Mouse (Mus musculus): ENCODE measurements around the gene Nup85. TPM values are rescaled to one million over a fixed set of nuclear protein-coding genes. Genes with fewer than 3 reads are reported as not detected.

Gene Nup85
- total RNA-seq (2021) = 10 to 100 TPM; 19.8 to 20.2 TPM
- 28.0 and 44.1 TPM in 2 replicates for polyA plus RNA-seq (2012; rRNA removed)
- long read RNA-seq, transcript Nup85-201 (19 exons, 2,230 nt) = major isoform, 28 of 31 reads
- long read RNA-seq, partial matches to known transcripts = 2 of 31 reads
- long read RNA-seq, other reads (novel, unspliced or antisense) = 1 of 31 reads

DNA sequence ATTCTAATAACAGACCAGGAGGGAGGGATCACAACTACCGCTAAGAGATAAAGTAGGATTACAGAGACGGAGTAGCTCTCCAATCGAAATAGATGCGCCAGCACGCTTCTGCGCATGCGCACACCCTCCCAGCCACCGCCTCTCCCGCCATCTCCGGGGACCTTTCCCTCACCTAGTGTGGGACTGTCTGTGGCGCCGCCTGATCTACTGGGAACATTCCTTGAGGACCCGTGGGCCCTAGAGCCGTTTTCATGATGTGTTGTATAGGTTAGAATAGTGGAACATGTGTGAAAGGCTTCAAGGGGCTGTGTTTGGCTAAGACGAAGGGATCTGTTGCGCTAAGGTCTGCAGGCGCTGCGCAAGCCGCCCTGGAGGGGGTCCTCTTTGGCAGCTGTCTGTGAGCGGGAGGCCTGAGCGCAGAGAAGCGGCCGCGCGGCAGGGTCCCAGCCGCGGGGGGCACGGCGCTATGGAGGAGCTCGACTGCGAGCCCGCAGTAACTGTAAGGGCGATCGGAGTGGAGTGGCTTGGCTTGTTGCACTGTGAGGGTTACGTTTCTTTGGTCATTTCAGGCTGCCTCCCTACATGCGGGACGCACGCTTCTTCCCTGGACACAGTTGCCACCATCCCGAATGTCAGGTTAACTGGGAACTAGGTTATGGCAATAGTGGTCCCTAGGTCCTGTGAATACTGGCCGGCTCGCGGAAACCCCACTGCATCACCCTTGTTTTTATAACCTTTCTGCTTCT is at the start of gene Nup85:
Nup85 (plus strand) TSS at position 371 of the 746 bp plus-strand sequence.
- Histone ChIP-seq H3K79me2 (replicated peaks; ENCODE audit: control insufficient read depth, insufficient read depth, low read length) (no peaks in the 10 kb centered on the region), H3K9ac (ENCODE audit: low read depth, low read length) (peak within 1 kb of the TSS; percentile 65), H3K36me3 (ENCODE audit: control insufficient read depth, insufficient read depth, low read length) (no peaks in the 10 kb centered on the region), H3K27me3 (ENCODE audit: control insufficient read depth, insufficient read depth, low read length) (no peaks in the 10 kb centered on the region), H3K27ac (peak within 1 kb of the TSS; percentile 99), H3K4me3 (peak within 1 kb of the TSS; percentile 83), H3K4me1 (ENCODE audit: control insufficient read depth, insufficient read depth, low read length) (peaks cover 1% of the 10 kb centered on the region; the same call in 1 of the 2 replicates)
- TF ChIP-seq POLR2A (IDR thresholded peaks at IDR 0.05; ENCODE audit: insufficient read depth, low read depth, low read length) (peak; percentile 78), EP300 (IDR thresholded peaks at IDR 0.05; ENCODE audit: insufficient read depth, low read depth, low read length) (0 out of 2 replicates have a peak, but pooled peaks have one; percentile 50), CTCF (IDR thresholded peaks at IDR 0.05) (peak; percentile 7; the same call in 1 of the 2 replicates)
- intact Hi-C loops (cut with DNase I) = loop anchor here (2.0 kb wide), 2 partner anchors 27 to 39 kb away; partner anchors contain the start of genes Mrps7 and Sumo2
- DNase-seq = peak; percentile 96
- WGBS = under 1% methylated on average over 42 of the region's 42 CpGs

DNA sequence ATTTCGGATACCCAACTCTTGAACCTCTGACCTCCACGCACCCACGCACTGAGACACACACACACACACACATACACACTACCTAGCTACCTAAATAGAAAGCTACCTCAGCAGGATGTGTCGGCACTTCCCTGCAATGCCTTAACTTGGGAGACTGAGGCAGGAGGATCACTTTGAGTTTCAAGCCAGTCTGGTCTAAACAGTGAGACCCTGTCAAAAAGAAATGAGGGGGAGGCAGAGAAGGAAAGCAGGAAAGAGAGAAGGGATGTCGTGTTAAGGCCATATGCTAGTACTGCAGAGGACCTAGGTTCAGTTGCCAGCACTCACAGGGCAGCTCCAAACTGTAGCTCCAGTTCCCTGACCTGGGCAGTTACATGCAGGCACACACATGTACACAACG is 49.2 kb upstream of the Nup85 start:
- H3K4me1 ChIP-seq (ENCODE audit: control insufficient read depth, insufficient read depth, low read length) = peaks cover 13% of the 10 kb centered on the region
- intact Hi-C loops (cut with DNase I) = no loop called here
- H3K27ac ChIP-seq = no peak overlapping the region
- H3K36me3 ChIP-seq (ENCODE audit: control insufficient read depth, insufficient read depth, low read length) = no peaks in the 10 kb centered on the region
- no peak overlapping the region for H3K9ac ChIP-seq (ENCODE audit: low read depth, low read length)
- TF ChIP-seq EP300 (IDR thresholded peaks at IDR 0.05; ENCODE audit: insufficient read depth, low read depth, low read length) (no peak), POLR2A (IDR thresholded peaks at IDR 0.05; ENCODE audit: insufficient read depth, low read depth, low read length) (no peak), CTCF (IDR thresholded peaks at IDR 0.05) (no peak)
- H3K79me2 ChIP-seq (replicated peaks; ENCODE audit: control insufficient read depth, insufficient read depth, low read length) = no peaks in the 10 kb centered on the region; the same call in 1 of the 2 replicates
- no peak for DNase-seq
- 63% methylated on average over 6 of the region's 6 CpGs for WGBS
- H3K27me3 ChIP-seq (ENCODE audit: control insufficient read depth, insufficient read depth, low read length) = no peaks in the 10 kb centered on the region
- no peak overlapping the region for H3K4me3 ChIP-seq

- whole genome bisulfite sequencing = 80% methylated on average over 5 of the region's 5 CpGs
- Histone ChIP-seq H3K4me3 (no peak overlapping the region), H3K4me1 (ENCODE audit: control insufficient read depth, insufficient read depth, low read length) (peaks cover 11% of the 10 kb centered on the region), H3K27me3 (ENCODE audit: control insufficient read depth, insufficient read depth, low read length) (no peaks in the 10 kb centered on the region), H3K27ac (no peak overlapping the region), H3K9ac (ENCODE audit: low read depth, low read length) (no peak overlapping the region), H3K36me3 (ENCODE audit: control insufficient read depth, insufficient read depth, low read length) (no peaks in the 10 kb centered on the region), H3K79me2 (replicated peaks; ENCODE audit: control insufficient read depth, insufficient read depth, low read length) (no peaks in the 10 kb centered on the region)
- intact Hi-C loops (cut with DNase I) = no loop called here
- no peak for DNase-seq
- TF ChIP-seq POLR2A (IDR thresholded peaks at IDR 0.05; ENCODE audit: insufficient read depth, low read depth, low read length) (no peak), EP300 (IDR thresholded peaks at IDR 0.05; ENCODE audit: insufficient read depth, low read depth, low read length) (no peak), CTCF (IDR thresholded peaks at IDR 0.05) (no peak)
Observed at GRCm38 (mm10) chr11:115516942-115517341, 47.3 kb upstream of the Nup85 start.

DNA sequence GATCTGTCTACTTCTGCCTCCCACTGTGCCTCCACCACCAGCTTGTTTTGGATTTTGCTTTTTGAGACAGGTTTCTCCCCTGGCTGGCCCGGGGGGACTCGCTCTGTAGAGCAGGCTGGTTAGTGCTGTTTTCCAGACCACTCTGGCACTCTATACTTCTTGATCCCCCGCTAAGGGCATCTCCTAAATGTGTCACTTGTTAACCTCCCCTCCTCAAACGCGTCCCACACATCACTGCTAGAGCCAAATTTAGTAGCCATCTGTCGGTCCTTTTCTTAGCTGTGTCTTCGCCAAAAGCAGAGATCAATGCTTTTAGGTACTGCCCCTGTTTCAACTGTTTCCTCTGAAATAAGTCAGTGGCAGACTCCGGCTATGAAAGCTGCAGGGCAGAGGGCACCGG is 45.5 kb upstream of the Nup85 start:
- WGBS = 54% methylated on average over 9 of the region's 9 CpGs
- H3K4me3 ChIP-seq = no peak overlapping the region
- intact Hi-C loops (cut with DNase I) = no loop called here
- no peaks in the 10 kb centered on the region for H3K27me3 ChIP-seq (ENCODE audit: control insufficient read depth, insufficient read depth, low read length)
- no peak overlapping the region for H3K9ac ChIP-seq (ENCODE audit: low read depth, low read length)
- no peak for DNase-seq
- no peaks in the 10 kb centered on the region for H3K36me3 ChIP-seq (ENCODE audit: control insufficient read depth, insufficient read depth, low read length)
- no peak for TF ChIP-seq POLR2A (IDR thresholded peaks at IDR 0.05; ENCODE audit: insufficient read depth, low read depth, low read length)
- TF ChIP-seq CTCF (IDR thresholded peaks at IDR 0.05) = no peak
- no peak for TF ChIP-seq EP300 (IDR thresholded peaks at IDR 0.05; ENCODE audit: insufficient read depth, low read depth, low read length)
- peaks cover 2% of the 10 kb centered on the region; the same call in 1 of the 2 replicates for H3K4me1 ChIP-seq (ENCODE audit: control insufficient read depth, insufficient read depth, low read length)
- no peaks in the 10 kb centered on the region for H3K79me2 ChIP-seq (replicated peaks; ENCODE audit: control insufficient read depth, insufficient read depth, low read length)
- H3K27ac ChIP-seq = no peak overlapping the region

DNA sequence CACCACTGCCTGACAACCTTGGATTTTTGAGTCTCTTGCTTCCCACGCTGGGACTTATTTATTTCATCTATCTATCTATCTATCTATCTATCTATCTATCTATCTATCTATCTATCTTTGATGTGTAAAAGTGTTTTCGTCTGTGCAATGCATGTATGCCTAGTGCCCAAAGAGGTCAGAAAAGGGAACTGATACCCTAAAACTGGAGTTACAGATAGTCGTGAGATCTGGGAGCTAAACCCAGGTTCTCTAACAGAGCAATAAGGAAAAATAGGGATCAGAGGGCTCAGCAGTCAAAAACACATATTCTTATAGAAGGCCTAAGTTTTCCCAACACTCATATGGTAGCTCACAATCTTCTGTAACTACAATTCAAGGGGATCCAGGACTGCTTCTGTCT is 44.7 kb upstream of the Nup85 start:
- Histone ChIP-seq H3K27ac (no peak overlapping the region), H3K79me2 (replicated peaks; ENCODE audit: control insufficient read depth, insufficient read depth, low read length) (no peaks in the 10 kb centered on the region), H3K36me3 (ENCODE audit: control insufficient read depth, insufficient read depth, low read length) (peaks cover 1% of the 10 kb centered on the region), H3K27me3 (ENCODE audit: control insufficient read depth, insufficient read depth, low read length) (no peaks in the 10 kb centered on the region), H3K4me3 (no peak overlapping the region), H3K9ac (ENCODE audit: low read depth, low read length) (no peak overlapping the region), H3K4me1 (ENCODE audit: control insufficient read depth, insufficient read depth, low read length) (peaks cover 2% of the 10 kb centered on the region; the same call in 1 of the 2 replicates)
- no peak for DNase-seq
- TF ChIP-seq POLR2A (IDR thresholded peaks at IDR 0.05; ENCODE audit: insufficient read depth, low read depth, low read length) (no peak), EP300 (IDR thresholded peaks at IDR 0.05; ENCODE audit: insufficient read depth, low read depth, low read length) (no peak), CTCF (IDR thresholded peaks at IDR 0.05) (no peak)
- WGBS = 75% methylated on average over 3 of the region's 3 CpGs
- intact Hi-C loops (cut with DNase I) = no loop called here

- peak overlapping the region; percentile 57 for H3K27ac ChIP-seq
- peaks cover 7% of the 10 kb centered on the region for H3K36me3 ChIP-seq (ENCODE audit: control insufficient read depth, insufficient read depth, low read length)
- no peak overlapping the region for H3K4me3 ChIP-seq
- no peaks in the 10 kb centered on the region for H3K27me3 ChIP-seq (ENCODE audit: control insufficient read depth, insufficient read depth, low read length)
- DNase-seq = no peak
- TF ChIP-seq CTCF (IDR thresholded peaks at IDR 0.05) (no peak), EP300 (IDR thresholded peaks at IDR 0.05; ENCODE audit: insufficient read depth, low read depth, low read length) (no peak), POLR2A (IDR thresholded peaks at IDR 0.05; ENCODE audit: insufficient read depth, low read depth, low read length) (no peak)
- intact Hi-C loops (cut with DNase I) = no loop called here
- no peaks in the 10 kb centered on the region for H3K79me2 ChIP-seq (replicated peaks; ENCODE audit: control insufficient read depth, insufficient read depth, low read length)
- peaks cover 2% of the 10 kb centered on the region; the same call in 1 of the 2 replicates for H3K4me1 ChIP-seq (ENCODE audit: control insufficient read depth, insufficient read depth, low read length)
- WGBS = 63% methylated on average over 2 of the region's 2 CpGs
- no peak overlapping the region for H3K9ac ChIP-seq (ENCODE audit: low read depth, low read length)
Observed at GRCm38 (mm10) chr11:115520218-115520617, 44.0 kb upstream of the Nup85 start.

All from heart, adult 2 months (tissue).